Mouse (Mus musculus) cerebellum, adult (tissue): ENCODE measurements around the gene Ranbp17.
"Not testable (repeated sequence)": the region's sequence is repeated elsewhere in the genome, so short reads cannot be mapped to it uniquely, and the experiment has no call there.

ENCODE experiments used
- ATAC-seq: cut with Nextera tagmentation; 2 replicates; pipeline ENCODE4 v1.9.2; 2017; ENCODE audit warnings: mild to moderate bottlenecking, moderate library complexity, mixed read lengths; ENCODE audit not compliant: insufficient number of reproducible peaks, low FRiP score, low TSS enrichment

Ranbp17 gene

GRCm38 (mm10) chr11:33427789-33428188 lies 85.8 kb downstream of the Ranbp17 start:
- not testable (repeated sequence) for ATAC-seq

- ATAC-seq: no peak
Observed at GRCm38 (mm10) chr11:33422226-33422625, 91.3 kb downstream of the Ranbp17 start.

- ATAC-seq: no peak
Observed at GRCm38 (mm10) chr11:33404651-33405050, 108.9 kb downstream of the Ranbp17 start.

- ATAC-seq: no peak
Observed at GRCm38 (mm10) chr11:33399346-33399745, 114.2 kb downstream of the Ranbp17 start.

- no peak for ATAC-seq
Observed at GRCm38 (mm10) chr11:33398701-33399100, 114.8 kb downstream of the Ranbp17 start.

GRCm38 (mm10) chr11:33396275-33396674 lies 117.3 kb downstream of the Ranbp17 start:
- ATAC-seq: no peak

GRCm38 (mm10) chr11:33394093-33394492 lies 119.5 kb downstream of the Ranbp17 start:
- no peak for ATAC-seq

- ATAC-seq: no peak; the same call in 1 of the 2 replicates
Observed at GRCm38 (mm10) chr11:33388685-33389084, 124.9 kb downstream of the Ranbp17 start.

GRCm38 (mm10) chr11:33361867-33362266 lies 151.7 kb downstream of the Ranbp17 start:
- ATAC-seq: no peak

- ATAC-seq: no peak
Observed at GRCm38 (mm10) chr11:33349269-33349668, 164.3 kb downstream of the Ranbp17 start.

- ATAC-seq: no peak
Observed at GRCm38 (mm10) chr11:33342061-33342460, 171.5 kb downstream of the Ranbp17 start.

- ATAC-seq: peak; percentile 99
Observed at GRCm38 (mm10) chr11:33336552-33337121, 176.9 kb downstream of the Ranbp17 start.

- ATAC-seq: no peak
Observed at GRCm38 (mm10) chr11:33335616-33336015, 177.9 kb downstream of the Ranbp17 start.

GRCm38 (mm10) chr11:33332137-33332536 lies 181.4 kb downstream of the Ranbp17 start:
- ATAC-seq: no peak

GRCm38 (mm10) chr11:33319006-33319611 lies 194.4 kb downstream of the Ranbp17 start:
- ATAC-seq: no peak

- no peak for ATAC-seq
Observed at GRCm38 (mm10) chr11:33309566-33309965, 204.0 kb downstream of the Ranbp17 start.

GRCm38 (mm10) chr11:33300859-33301258 lies 212.7 kb downstream of the Ranbp17 start:
- ATAC-seq: no peak

GRCm38 (mm10) chr11:33299371-33299770 lies 214.2 kb downstream of the Ranbp17 start:
- ATAC-seq: no peak

GRCm38 (mm10) chr11:33297121-33297520 lies 216.4 kb downstream of the Ranbp17 start:
- no peak for ATAC-seq

GRCm38 (mm10) chr11:33295422-33295821 lies 218.1 kb downstream of the Ranbp17 start:
- no peak for ATAC-seq

- ATAC-seq: no peak
Observed at GRCm38 (mm10) chr11:33294063-33294462, 219.5 kb downstream of the Ranbp17 start.

- ATAC-seq: no peak
Observed at GRCm38 (mm10) chr11:33278571-33278970, 235.0 kb downstream of the Ranbp17 start.
